Mouse (Mus musculus) embryonic facial prominence, embryonic 14.5 days (tissue): ENCODE data around the gene Cdc42. TPM values are rescaled to one million over a fixed set of nuclear protein-coding genes. Genes with fewer than 3 reads are reported as not detected.
A peak's percentile ranks its signal among the peaks of the same experiment; 100 is the strongest.

Experiments
- ATAC-seq: fragments of 200-750 bp; cut with Nextera tagmentation; 2 replicates; pipeline ENCODE4 v1.8.0; 2017; ENCODE audit warnings: low read depth, moderate number of reproducible peaks, moderate TSS enrichment
- DNase-seq: peaks from one replicate; pipeline ENCODE4 v3.0.0-alpha.2; 2015; ENCODE audit warnings: low spot score
- H3K27ac ChIP-seq: fragments of 300-500 bp; sonication (generic); replicated peaks from 2 replicates; pipeline ENCODE4 v1.5.1; 2014; ENCODE audit warnings: low read depth, mild to moderate bottlenecking, low read length, moderate library complexity
- H3K27me3 ChIP-seq: fragments of 300-500 bp; sonication (generic); replicated peaks from 2 replicates; pipeline ENCODE4 v1.6.1; 2014; ENCODE audit warnings: low read length; ENCODE audit not compliant: control insufficient read depth, insufficient read depth
- H3K36me3 ChIP-seq: fragments of 300-500 bp; sonication (generic); 2 replicates; pipeline ENCODE4 v1.6.1; 2014; ENCODE audit warnings: low read length, mixed read lengths; ENCODE audit not compliant: control insufficient read depth, insufficient read depth
- H3K4me1 ChIP-seq: fragments of 300-500 bp; sonication (generic); 2 replicates; pipeline ENCODE4 v1.6.1; 2014; ENCODE audit warnings: antibody characterized with exemption, low read length; ENCODE audit not compliant: control insufficient read depth, insufficient read depth
- H3K4me2 ChIP-seq: fragments of 300-500 bp; sonication (generic); 2 replicates; pipeline ENCODE4 v1.6.1; 2014; ENCODE audit warnings: low read depth, mild to moderate bottlenecking, low read length, moderate library complexity, mixed read lengths
- H3K4me3 ChIP-seq: fragments of 300-500 bp; sonication (generic); 2 replicates; pipeline ENCODE4 v1.5.1; 2014; ENCODE audit warnings: low read depth, mild to moderate bottlenecking, low read length
- H3K9ac ChIP-seq: fragments of 300-500 bp; sonication (generic); 2 replicates; pipeline ENCODE4 v1.6.1; 2014; ENCODE audit warnings: low read depth, mild to moderate bottlenecking, low read length, moderate library complexity, mixed read lengths
- H3K9me3 ChIP-seq: fragments of 300-500 bp; sonication (generic); 2 replicates; pipeline ENCODE4 v1.6.1; 2016; ENCODE audit warnings: low read length; ENCODE audit not compliant: control insufficient read depth
- WGBS: fragments of 180-500 bp; shearing (Covaris S2); extraction: QIAGEN DNeasy Blood & Tissue Kit; methylation state at CpG from one replicate; pipeline ENCODE4 v1.1.7; 2014; 5-methylcytosine and 5-hydroxymethylcytosine counted together
- polyA plus RNA-seq: library from polyadenylated mRNA; unstranded; fragments of >200 nt; fragmentation: Nextera tagmentation; extraction: Ambion mirVana; gene quantifications from 2 replicates; pipeline ENCODE4 v1.2.1, GENCODE M21; 2014

Cdc42 gene
- polyA plus RNA-seq, 1 experiment from 2014 or later, result 714 TPM

- peaks cover 6% of the 10 kb centered on the region for H3K4me1 ChIP-seq
- H3K4me3 ChIP-seq, result 0 out of 2 replicates have a peak overlapping the region, but pooled peaks have one; percentile 1
- H3K9ac ChIP-seq, result no peak overlapping the region
- no peaks in the 10 kb centered on the region for H3K36me3 ChIP-seq
- H3K4me2 ChIP-seq, result peak overlapping the region; percentile 93
- ATAC-seq, result 0 out of 2 replicates have a peak, but pooled peaks have one; percentile 16
- no peaks in the 10 kb centered on the region for H3K9me3 ChIP-seq
- 15% methylated on average over 4 of the region's 5 CpGs for WGBS
- H3K27me3 ChIP-seq, result peaks cover 67% of the 10 kb centered on the region
- DNase-seq, result peak; percentile 69
- H3K27ac ChIP-seq, result no peak overlapping the region
Measured at GRCm38 (mm10) chr4:137279346-137279745, 78.2 kb downstream of the Cdc42 start.

GRCm38 (mm10) chr4:137278144-137279040, 79.1 kb downstream of the Cdc42 start:
- ATAC-seq, result no peak
- H3K36me3 ChIP-seq, result no peaks in the 10 kb centered on the region
- peak; percentile 49 for DNase-seq
- no peak overlapping the region; the same call in 1 of the 2 replicates for H3K27ac ChIP-seq
- H3K9me3 ChIP-seq, result no peaks in the 10 kb centered on the region
- 5% methylated on average over 21 of the region's 22 CpGs for WGBS
- H3K4me1 ChIP-seq, result peaks cover 6% of the 10 kb centered on the region
- peak overlapping the region; percentile 50 for H3K4me3 ChIP-seq
- peak overlapping the region; percentile 93 for H3K4me2 ChIP-seq
- peaks cover 63% of the 10 kb centered on the region for H3K27me3 ChIP-seq
- peak overlapping the region; percentile 58 for H3K9ac ChIP-seq

GRCm38 (mm10) chr4:137277600-137278143, 79.8 kb downstream of the Cdc42 start:
- ATAC-seq, result no peak
- Histone ChIP-seq H3K4me1 (peaks cover 6% of the 10 kb centered on the region; the same call in 1 of the 2 replicates), H3K9me3 (no peaks in the 10 kb centered on the region), H3K4me3 (peak overlapping the region; percentile 50), H3K4me2 (peak overlapping the region; percentile 93), H3K9ac (peak overlapping the region; percentile 58), H3K36me3 (no peaks in the 10 kb centered on the region), H3K27ac (no peak overlapping the region; the same call in 1 of the 2 replicates), H3K27me3 (peaks cover 64% of the 10 kb centered on the region)
- DNase-seq, result no peak
- WGBS, result under 1% methylated on average over 21 of the region's 71 CpGs

GRCm38 (mm10) chr4:137277166-137277513, 80.4 kb downstream of the Cdc42 start, which contains the start of gene Wnt4:
Wnt4 (plus strand) TSS chr4:137277489.
- Histone ChIP-seq H3K9ac (peak within 1 kb of the TSS; percentile 62), H3K27ac (no peak within 1 kb of the TSS; the same call in 1 of the 2 replicates), H3K4me3 (peak within 1 kb of the TSS; percentile 50), H3K36me3 (no peaks in the 10 kb centered on the region), H3K4me2 (peak within 1 kb of the TSS; percentile 93), H3K9me3 (no peaks in the 10 kb centered on the region), H3K4me1 (peaks cover 6% of the 10 kb centered on the region; the same call in 1 of the 2 replicates), H3K27me3 (peaks cover 64% of the 10 kb centered on the region)
- no CpG with 5 or more reads among the region's 45 CpGs for WGBS
- peak; percentile 81 for DNase-seq
- ATAC-seq, result peak; percentile 78

GRCm38 (mm10) chr4:137276443-137277165, 80.9 kb downstream of the Cdc42 start:
- no peaks in the 10 kb centered on the region for H3K9me3 ChIP-seq
- H3K27ac ChIP-seq, result no peak overlapping the region
- no peaks in the 10 kb centered on the region for H3K36me3 ChIP-seq
- peaks cover 6% of the 10 kb centered on the region; the same call in 1 of the 2 replicates for H3K4me1 ChIP-seq
- H3K4me2 ChIP-seq, result peak overlapping the region; percentile 93
- H3K4me3 ChIP-seq, result peak overlapping the region; percentile 50
- peak; percentile 4; the same call in 1 of the 2 replicates for ATAC-seq
- DNase-seq, result no peak
- WGBS, result 3% methylated on average over 23 of the region's 46 CpGs
- peaks cover 64% of the 10 kb centered on the region for H3K27me3 ChIP-seq
- H3K9ac ChIP-seq, result peak overlapping the region; percentile 62

DNA sequence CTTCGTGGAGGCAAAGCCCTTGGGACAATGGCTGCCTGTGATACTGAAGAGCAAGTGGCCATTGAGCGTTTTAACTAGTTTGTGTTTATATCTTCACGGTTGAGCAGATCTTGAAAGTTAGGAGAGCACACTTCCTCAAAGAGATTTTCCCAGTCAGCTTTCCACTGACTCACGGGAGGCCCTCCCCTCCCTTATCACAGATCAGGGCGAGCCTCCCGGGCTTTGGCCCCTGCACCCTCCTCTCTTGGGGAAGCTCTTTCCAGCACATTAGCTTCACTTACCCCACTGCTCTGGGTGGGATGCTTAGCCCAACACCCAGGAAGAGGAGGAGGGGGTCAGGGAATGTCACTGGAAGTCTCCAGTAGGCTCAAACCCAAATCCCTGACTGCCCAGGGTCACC, 83.2 kb downstream of the Cdc42 start:
- peak; percentile 26 for DNase-seq
- H3K36me3 ChIP-seq, result no peaks in the 10 kb centered on the region
- WGBS, result 11% methylated on average over 6 of the region's 6 CpGs
- H3K27me3 ChIP-seq, result peaks cover 50% of the 10 kb centered on the region
- no peak overlapping the region for H3K27ac ChIP-seq
- peaks cover 6% of the 10 kb centered on the region; the same call in 1 of the 2 replicates for H3K4me1 ChIP-seq
- no peak overlapping the region for H3K9ac ChIP-seq
- no peak for ATAC-seq
- H3K4me3 ChIP-seq, result no peak overlapping the region
- H3K4me2 ChIP-seq, result no peak overlapping the region
- no peaks in the 10 kb centered on the region for H3K9me3 ChIP-seq

GRCm38 (mm10) chr4:137271856-137272255, 85.7 kb downstream of the Cdc42 start:
- Histone ChIP-seq H3K4me2 (no peak overlapping the region), H3K27me3 (peaks cover 28% of the 10 kb centered on the region), H3K4me1 (peaks cover 3% of the 10 kb centered on the region; the same call in 1 of the 2 replicates), H3K9me3 (no peaks in the 10 kb centered on the region), H3K4me3 (no peak overlapping the region), H3K36me3 (no peaks in the 10 kb centered on the region), H3K9ac (no peak overlapping the region), H3K27ac (no peak overlapping the region)
- ATAC-seq (no peak), DNase-seq (no peak)
- WGBS, result 78% methylated on average over 8 of the region's 8 CpGs
